Mouse (Mus musculus): ENCODE measurements around the gene Lcp1. TPM values are rescaled to one million over a fixed set of nuclear protein-coding genes. Genes with fewer than 3 reads are reported as not detected.

The Lcp1 gene
- polyA plus RNA-seq, 1 experiment from 2014 or later = 21.1 TPM

DNA sequence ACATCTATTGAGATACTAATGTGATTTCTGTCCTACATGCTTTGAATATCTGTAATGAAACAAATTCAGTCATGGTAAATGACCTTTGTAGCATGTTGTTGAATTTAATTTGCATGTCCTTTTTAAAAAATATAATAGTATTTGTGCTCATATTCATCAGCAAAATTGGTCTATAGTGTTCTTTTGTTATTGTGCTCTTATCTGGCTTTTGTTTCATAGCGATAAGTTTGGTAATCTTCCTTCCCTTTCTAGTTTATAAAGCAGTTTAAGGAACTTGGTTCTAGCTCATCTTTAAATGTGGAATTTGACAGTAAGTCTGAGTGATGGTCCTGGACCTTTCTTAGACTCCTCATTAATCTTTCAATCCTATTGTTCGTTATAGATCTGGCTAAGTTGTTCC lies 28.5 kb downstream of the Lcp1 start:
- H3K27me3 ChIP-seq = no peaks in the 10 kb centered on the region
- H3K27ac ChIP-seq = no peak overlapping the region
- H3K4me2 ChIP-seq = no peak overlapping the region
- no peaks in the 10 kb centered on the region for H3K4me1 ChIP-seq
- no peak for ATAC-seq (replicated peaks; ENCODE audit: low FRiP score)
- H3K9me3 ChIP-seq (replicated peaks) = no peaks in the 10 kb centered on the region
- no peak overlapping the region for H3K9ac ChIP-seq
- no peak overlapping the region for H3K4me3 ChIP-seq (replicated peaks)
- WGBS = 87% methylated on average over 2 of the region's 2 CpGs
- no peaks in the 10 kb centered on the region for H3K36me3 ChIP-seq

DNA sequence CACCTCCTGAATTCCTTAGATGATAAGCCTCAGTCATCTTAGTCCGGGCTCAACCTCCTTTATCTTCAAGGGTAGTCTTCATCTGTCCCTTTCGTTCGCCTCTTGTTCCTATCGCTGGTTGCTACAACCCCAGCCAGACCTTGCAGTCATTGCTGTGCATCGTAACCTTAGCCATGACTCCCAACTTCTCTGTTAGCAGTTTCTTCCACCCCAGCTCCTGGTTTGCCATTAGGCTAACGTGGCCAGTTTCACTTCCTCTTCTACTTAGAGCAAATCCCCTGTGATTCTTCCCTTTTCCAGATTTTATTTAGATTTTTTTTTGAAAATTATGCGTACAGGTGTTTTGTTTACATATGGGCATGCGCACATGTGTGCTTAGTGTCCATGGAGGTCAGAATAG lies 33.0 kb downstream of the Lcp1 start:
- H3K9me3 ChIP-seq (replicated peaks) = no peaks in the 10 kb centered on the region
- no peaks in the 10 kb centered on the region for H3K36me3 ChIP-seq
- H3K4me3 ChIP-seq (replicated peaks) = no peak overlapping the region
- H3K27me3 ChIP-seq = no peaks in the 10 kb centered on the region
- 90% methylated on average over 8 of the region's 8 CpGs for WGBS
- H3K27ac ChIP-seq = no peak overlapping the region
- no peaks in the 10 kb centered on the region for H3K4me1 ChIP-seq
- ATAC-seq (replicated peaks; ENCODE audit: low FRiP score) = no peak
- H3K4me2 ChIP-seq = no peak overlapping the region
- H3K9ac ChIP-seq = no peak overlapping the region

DNA sequence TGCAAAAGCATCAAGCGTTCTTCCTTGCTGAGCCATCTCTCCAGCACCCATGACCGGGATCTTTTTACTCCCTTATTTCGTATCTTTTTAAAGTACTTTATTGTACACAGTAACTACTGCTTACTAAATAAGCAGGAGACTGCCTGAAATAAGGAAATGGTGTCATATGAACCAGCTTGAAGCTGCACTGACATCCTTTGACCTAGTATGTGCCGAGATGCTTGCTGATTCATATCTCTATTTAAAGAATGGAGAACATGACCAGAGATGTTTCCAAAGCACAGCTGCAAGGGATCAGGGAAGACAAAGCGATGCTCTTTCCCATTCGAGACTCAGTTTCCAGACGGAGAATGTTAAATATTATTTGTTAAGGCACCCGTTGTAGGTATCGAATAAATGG lies 33.4 kb downstream of the Lcp1 start:
- H3K9me3 ChIP-seq (replicated peaks) = no peaks in the 10 kb centered on the region
- H3K4me2 ChIP-seq = no peak overlapping the region
- no peak overlapping the region for H3K27ac ChIP-seq
- no peak overlapping the region for H3K9ac ChIP-seq
- H3K4me3 ChIP-seq (replicated peaks) = no peak overlapping the region
- no peaks in the 10 kb centered on the region for H3K36me3 ChIP-seq
- H3K27me3 ChIP-seq = no peaks in the 10 kb centered on the region
- H3K4me1 ChIP-seq = no peaks in the 10 kb centered on the region
- no peak for ATAC-seq (replicated peaks; ENCODE audit: low FRiP score)
- 90% methylated on average over 9 of the region's 9 CpGs for WGBS

- no peak overlapping the region for H3K27ac ChIP-seq
Measured at GRCm38 (mm10) chr14:75165574-75166131, 34.8 kb downstream of the Lcp1 start.

DNA sequence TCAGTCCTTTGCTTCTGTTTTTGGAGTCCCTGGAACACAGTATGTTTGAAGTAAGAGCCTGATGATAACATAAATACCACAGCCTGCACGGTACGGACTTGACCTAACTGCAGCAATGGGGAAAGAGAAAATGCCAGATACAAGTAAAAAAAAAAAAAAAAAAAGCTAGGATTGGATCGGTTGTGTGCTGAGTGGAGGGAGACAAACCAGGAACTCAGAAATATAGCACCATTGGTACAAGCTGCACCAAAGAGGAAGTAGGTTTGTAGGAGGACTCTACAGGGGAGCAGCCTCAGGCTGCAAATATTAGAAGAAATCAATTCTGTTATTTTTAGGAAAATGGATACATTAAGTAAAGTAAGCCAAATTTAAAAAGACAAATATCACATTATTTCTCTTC lies 37.6 kb downstream of the Lcp1 start:
- ATAC-seq (replicated peaks; ENCODE audit: low FRiP score) = no peak
- Histone ChIP-seq H3K9ac (no peak overlapping the region), H3K4me1 (no peaks in the 10 kb centered on the region), H3K36me3 (no peaks in the 10 kb centered on the region), H3K9me3 (replicated peaks) (no peaks in the 10 kb centered on the region), H3K27ac (no peak overlapping the region), H3K27me3 (no peaks in the 10 kb centered on the region), H3K4me2 (no peak overlapping the region), H3K4me3 (replicated peaks) (no peak overlapping the region)
- WGBS = 88% methylated on average over 3 of the region's 3 CpGs

More at GRCm38 (mm10) chr14:75165574-75166131, 34.8 kb downstream of the Lcp1 start:
- Histone ChIP-seq H3K9ac (no peak overlapping the region), H3K27me3 (no peaks in the 10 kb centered on the region), H3K4me3 (replicated peaks) (no peak overlapping the region), H3K4me2 (no peak overlapping the region), H3K36me3 (no peaks in the 10 kb centered on the region), H3K4me1 (no peaks in the 10 kb centered on the region), H3K9me3 (replicated peaks) (no peaks in the 10 kb centered on the region)
- WGBS = 70% methylated on average over 2 of the region's 2 CpGs
- no peak for ATAC-seq (replicated peaks; ENCODE audit: low FRiP score)

DNA sequence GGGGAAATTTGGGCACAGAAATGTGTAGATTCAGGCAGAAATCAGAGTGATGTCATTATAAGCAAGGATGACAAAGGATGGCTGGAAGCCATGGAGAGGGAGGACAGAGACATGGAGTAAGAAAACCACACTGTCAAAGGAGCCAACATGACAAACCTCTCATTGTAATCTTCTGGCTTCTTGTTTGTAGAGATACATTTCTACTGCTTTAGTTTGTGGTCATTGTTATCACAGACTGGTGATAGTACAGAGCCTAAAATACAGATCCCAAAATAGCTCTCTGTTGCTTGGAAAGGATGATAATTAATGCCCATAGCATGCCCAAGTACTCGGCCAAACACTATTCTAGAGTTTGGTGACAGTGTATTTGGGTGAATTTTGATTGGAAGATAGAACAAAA lies 39.6 kb downstream of the Lcp1 start:
- Histone ChIP-seq H3K36me3 (no peaks in the 10 kb centered on the region), H3K9me3 (replicated peaks) (no peaks in the 10 kb centered on the region), H3K4me3 (replicated peaks) (no peak overlapping the region), H3K4me1 (no peaks in the 10 kb centered on the region), H3K27ac (no peak overlapping the region), H3K4me2 (no peak overlapping the region), H3K27me3 (no peaks in the 10 kb centered on the region), H3K9ac (no peak overlapping the region)
- no peak for ATAC-seq (replicated peaks; ENCODE audit: low FRiP score)
- 71% methylated on average over 1 of the region's 1 CpGs for WGBS

- Histone ChIP-seq H3K4me3 (replicated peaks) (no peak overlapping the region), H3K4me2 (no peak overlapping the region), H3K27me3 (no peaks in the 10 kb centered on the region), H3K4me1 (0 out of 2 replicates have a peak, but pooled peaks cover 5% of the 10 kb centered on the region), H3K9ac (no peak overlapping the region), H3K27ac (no peak overlapping the region), H3K9me3 (replicated peaks) (no peaks in the 10 kb centered on the region), H3K36me3 (no peaks in the 10 kb centered on the region)
- no peak for ATAC-seq (replicated peaks; ENCODE audit: low FRiP score)
- 77% methylated on average over 8 of the region's 8 CpGs for WGBS
Measured at GRCm38 (mm10) chr14:75174296-75174695, 43.4 kb downstream of the Lcp1 start.

- H3K4me2 ChIP-seq = no peak overlapping the region
- no peak overlapping the region for H3K9ac ChIP-seq
- no peaks in the 10 kb centered on the region for H3K27me3 ChIP-seq
- no peak for ATAC-seq (replicated peaks; ENCODE audit: low FRiP score)
- WGBS = 86% methylated on average over 9 of the region's 9 CpGs
- H3K4me1 ChIP-seq = 0 out of 2 replicates have a peak, but pooled peaks cover 5% of the 10 kb centered on the region
- H3K9me3 ChIP-seq (replicated peaks) = no peaks in the 10 kb centered on the region
- no peak overlapping the region for H3K27ac ChIP-seq
- H3K36me3 ChIP-seq = no peaks in the 10 kb centered on the region
- H3K4me3 ChIP-seq (replicated peaks) = no peak overlapping the region
Measured at GRCm38 (mm10) chr14:75174731-75175555, 44.0 kb downstream of the Lcp1 start.

- no peak for ATAC-seq (replicated peaks; ENCODE audit: low FRiP score)
- Histone ChIP-seq H3K27ac (no peak overlapping the region), H3K4me2 (no peak overlapping the region)
Measured at GRCm38 (mm10) chr14:75175781-75176180, 44.9 kb downstream of the Lcp1 start.

DNA sequence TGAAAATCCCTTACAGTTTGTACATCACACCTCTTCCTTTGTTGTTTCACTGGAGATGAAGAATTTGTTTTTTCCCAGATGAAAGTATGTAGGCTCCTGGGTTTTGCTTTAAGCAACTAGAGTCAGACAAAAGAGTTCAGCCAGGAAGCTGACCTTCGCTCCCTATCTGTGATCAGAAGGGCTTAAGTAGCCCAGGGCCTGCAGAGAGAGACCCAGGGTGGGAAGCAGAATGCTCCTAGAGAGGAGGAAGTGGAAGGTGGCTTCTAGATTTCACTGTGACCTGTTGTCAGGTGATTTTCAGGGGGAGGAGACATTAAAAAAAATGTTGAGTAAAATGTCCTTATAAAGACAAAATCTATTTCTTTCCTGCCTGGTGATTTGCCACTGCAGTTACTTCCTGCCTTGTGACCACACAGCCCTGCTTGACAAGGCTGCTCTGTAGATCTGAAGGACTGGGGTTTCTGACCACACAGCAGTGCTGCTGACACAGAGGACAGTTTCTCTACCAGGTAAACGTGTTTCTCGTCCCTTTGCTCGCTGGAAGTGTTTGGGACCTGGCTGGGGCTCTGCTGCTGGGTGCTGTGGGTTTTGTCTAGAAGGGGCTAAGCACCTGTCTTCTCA lies 45.6 kb downstream of the Lcp1 start:
- H3K4me2 ChIP-seq = no peak overlapping the region
- no peak overlapping the region for H3K9ac ChIP-seq
- H3K4me1 ChIP-seq = 0 out of 2 replicates have a peak, but pooled peaks cover 5% of the 10 kb centered on the region
- H3K36me3 ChIP-seq = no peaks in the 10 kb centered on the region
- no peaks in the 10 kb centered on the region for H3K9me3 ChIP-seq (replicated peaks)
- H3K27me3 ChIP-seq = no peaks in the 10 kb centered on the region
- H3K27ac ChIP-seq = no peak overlapping the region
- ATAC-seq (replicated peaks; ENCODE audit: low FRiP score) = no peak
- WGBS = 72% methylated on average over 4 of the region's 4 CpGs
- no peak overlapping the region for H3K4me3 ChIP-seq (replicated peaks)

More at GRCm38 (mm10) chr14:75175781-75176180, 44.9 kb downstream of the Lcp1 start:
- no peak overlapping the region for H3K9ac ChIP-seq
- 76% methylated on average over 7 of the region's 7 CpGs for WGBS
- H3K9me3 ChIP-seq (replicated peaks) = no peaks in the 10 kb centered on the region
- H3K4me1 ChIP-seq = 0 out of 2 replicates have a peak, but pooled peaks cover 5% of the 10 kb centered on the region
- H3K36me3 ChIP-seq = no peaks in the 10 kb centered on the region
- no peaks in the 10 kb centered on the region for H3K27me3 ChIP-seq
- H3K4me3 ChIP-seq (replicated peaks) = no peak overlapping the region

GRCm38 (mm10) chr14:75177400-75177799 lies 46.5 kb downstream of the Lcp1 start:
- WGBS = 81% methylated on average over 3 of the region's 3 CpGs
- no peaks in the 10 kb centered on the region for H3K9me3 ChIP-seq (replicated peaks)
- no peak overlapping the region for H3K4me2 ChIP-seq
- no peak for ATAC-seq (replicated peaks; ENCODE audit: low FRiP score)
- H3K4me3 ChIP-seq (replicated peaks) = no peak overlapping the region
- no peaks in the 10 kb centered on the region for H3K36me3 ChIP-seq
- H3K4me1 ChIP-seq = 0 out of 2 replicates have a peak, but pooled peaks cover 5% of the 10 kb centered on the region
- H3K27ac ChIP-seq = no peak overlapping the region
- H3K27me3 ChIP-seq = no peaks in the 10 kb centered on the region
- no peak overlapping the region for H3K9ac ChIP-seq

GRCm38 (mm10) chr14:75178384-75178793 lies 47.5 kb downstream of the Lcp1 start:
- no peak overlapping the region for H3K27ac ChIP-seq

More at GRCm38 (mm10) chr14:75178384-75178793, 47.5 kb downstream of the Lcp1 start:
- Histone ChIP-seq H3K9ac (no peak overlapping the region), H3K4me3 (replicated peaks) (no peak overlapping the region), H3K36me3 (no peaks in the 10 kb centered on the region), H3K4me1 (0 out of 2 replicates have a peak, but pooled peaks cover 5% of the 10 kb centered on the region), H3K27me3 (no peaks in the 10 kb centered on the region), H3K4me2 (no peak overlapping the region), H3K9me3 (replicated peaks) (no peaks in the 10 kb centered on the region)
- WGBS = 80% methylated on average over 14 of the region's 14 CpGs
- ATAC-seq (replicated peaks; ENCODE audit: low FRiP score) = no peak

Measured in kidney, embryonic 15.5 days (tissue).